Mouse (Mus musculus): ENCODE results near the gene Prr32. TPM values are rescaled to one million over a fixed set of nuclear protein-coding genes. Genes with fewer than 3 reads are reported as not detected.

The Prr32 gene
- not detected for polyA plus RNA-seq (2017; shearing (Covaris generic))

GRCm38 (mm10) chrX:45090604-45091003 is at the start of gene Prr32:
TSS of gene Prr32 (plus strand) at chrX:45090904.

Data from effector memory CD4-positive, alpha-beta T cell, adult 7 months (primary cell).